Comparison of ENCODE assay signal across 16 mouse cellular contexts in genomic region chr1:122141362-122141761, GRCm38 (mm10).
DNase-seq lines count a peak whose midpoint lies in the region.
"Had no signal": no experiment of that assay in that cellular context is flagged by ENCODE, and none has a peak within 500 bp of the region (broad histone marks: within the 10 kb centered on the region; RNA-seq: fewer than 3 reads in every experiment).

No protein-coding gene starts in this region.

- DNase-seq in cerebellum, postnatal 25 days: peak; percentile 5 to 20
- no peak for DNase-seq in cerebellum, postnatal 4 days (ENCODE audit: low spot score in 2 of 2)
- DNase-seq in kidney, adult 9 months: peak; percentile 5
- DNase-seq in kidney, adult 18-20 months: no peak
- DNase-seq in layer of hippocampus, adult 9-11 months: peak; percentile 11
- no peak for DNase-seq in layer of hippocampus, postnatal 36 days
- DNase-seq in right cerebral cortex, postnatal 14 days: no peak
- DNase-seq: adrenal gland, postnatal 25 days; B cell, adult 2 months; gastrocnemius, postnatal 10 days; heart, postnatal 10 days; kidney, postnatal 25 days; liver, embryonic 13.5 days; lung, adult 18-20 months; lung, postnatal 4 days; thymus, postnatal 4 days had no signal

Comparison
In these comparisons a context has a peak if more than half of its experiments do, and no peak if none do; other contexts are left out.
1. DNase-seq: peak in cerebellum, postnatal 25 days (2 of 2), kidney, adult 9 months (single experiment) and layer of hippocampus, adult 9-11 months (single experiment); none in cerebellum, postnatal 4 days (0 of 2), kidney, adult 18-20 months (single experiment), layer of hippocampus, postnatal 36 days (0 of 2) and right cerebral cortex, postnatal 14 days (single experiment).